Mouse (Mus musculus) MEL (cell line): ENCODE results near the gene Gm20708. TPM values are rescaled to one million over a fixed set of nuclear protein-coding genes. Genes with fewer than 3 reads are reported as not detected.

Source experiments
- DNase-seq: peaks from one replicate; pipeline ENCODE4 v3.0.0; 2011; ENCODE audit warnings: low read depth, low spot score
- H3K27ac ChIP-seq: 2 replicates; pipeline ENCODE4 v1.5.1; 2012; ENCODE audit warnings: low read depth, mild to moderate bottlenecking, control low read depth, low read length, moderate library complexity; ENCODE audit not compliant: control insufficient read depth
- H3K27me3 ChIP-seq, 2 experiments: fragments of 150-350 bp in 1 of 2; sonication (generic) in 1 of 2; 2 replicates each; pipeline ENCODE4 v1.6.1; 2012; ENCODE audit warnings: low read length in 2 of 2, mild to moderate bottlenecking in 2 of 2, improper control_type of control experiment in 1 of 2, moderate library complexity in 1 of 2; ENCODE audit not compliant: insufficient read depth in 2 of 2, control insufficient read depth in 1 of 2
- H3K36me3 ChIP-seq, 2 experiments: 2 replicates each; pipeline ENCODE4 v1.6.1; 2012 to 2014; ENCODE audit warnings: low read length in 2 of 2, improper control_type of control experiment in 1 of 2, inconsistent platforms in 1 of 2, mild to moderate bottlenecking in 1 of 2; ENCODE audit not compliant: insufficient read depth in 2 of 2, control insufficient read depth in 1 of 2
- H3K4me1 ChIP-seq, 2 experiments: fragments of 150-350 bp in 1 of 2; sonication (generic) in 1 of 2; 2 replicates each; pipeline ENCODE4 v1.6.1; 2012; ENCODE audit warnings: low read length in 2 of 2, improper control_type of control experiment in 1 of 2, mild to moderate bottlenecking in 1 of 2; ENCODE audit not compliant: insufficient read depth in 2 of 2, control insufficient read depth in 1 of 2
- H3K4me3 ChIP-seq, 2 experiments: fragments of 150-350 bp in 1 of 2; sonication (generic) in 1 of 2; 2 replicates each; pipeline ENCODE4 v1.5.1; 2012; ENCODE audit warnings: low read depth in 2 of 2, low read length in 2 of 2, mild to moderate bottlenecking in 2 of 2, moderate library complexity in 2 of 2, control low read depth in 1 of 2, improper control_type of control experiment in 1 of 2; ENCODE audit not compliant: control insufficient read depth in 1 of 2, insufficient read depth in 1 of 2
- H3K79me2 ChIP-seq: 2 replicates; pipeline ENCODE4 v1.6.1; 2012; ENCODE audit warnings: mild to moderate bottlenecking, low read length, moderate library complexity; ENCODE audit not compliant: control insufficient read depth, poor library complexity, insufficient read depth
- H3K9ac ChIP-seq: 2 replicates; pipeline ENCODE4 v1.6.1; 2012; ENCODE audit warnings: low read depth, mild to moderate bottlenecking, control low read depth, low read length, moderate library complexity; ENCODE audit not compliant: control insufficient read depth, poor library complexity, severe bottlenecking
- H3K9me3 ChIP-seq: fragments of 150-350 bp; sonication (generic); replicated peaks from 2 replicates; pipeline ENCODE4 v1.6.1; 2012; ENCODE audit warnings: mild to moderate bottlenecking, low read length, improper control_type of control experiment, moderate library complexity; ENCODE audit not compliant: insufficient read depth
- CHD2 ChIP-seq: IDR thresholded peaks from 2 replicates; pipeline ENCODE4 v1.6.1; 2011; ENCODE audit warnings: low read length, improper control_type of control experiment
- ELF1 ChIP-seq: IDR thresholded peaks from 2 replicates; pipeline ENCODE4 v1.6.1; 2014; ENCODE audit warnings: low read depth, mild to moderate bottlenecking, inconsistent platforms, low read length, improper control_type of control experiment, moderate library complexity
- EP300 ChIP-seq, 2 experiments: IDR thresholded peaks; 2 replicates each; pipeline ENCODE4 v1.6.1; 2011; ENCODE audit warnings: improper control_type of control experiment in 2 of 2, low read length in 2 of 2, low read depth in 1 of 2, mild to moderate bottlenecking in 1 of 2
- GABPA ChIP-seq: IDR thresholded peaks from 2 replicates; pipeline ENCODE4 v1.6.1; 2012; ENCODE audit warnings: low read depth, mild to moderate bottlenecking, inconsistent platforms, low read length, improper control_type of control experiment, moderate library complexity
- GATA1 ChIP-seq: IDR thresholded peaks from 2 replicates; pipeline ENCODE4 v1.6.1; 2011; ENCODE audit warnings: low read depth, low read length, improper control_type of control experiment
- MAFK ChIP-seq: IDR thresholded peaks from 2 replicates; pipeline ENCODE4 v1.6.1; 2011; ENCODE audit warnings: low read depth, mild to moderate bottlenecking, low read length, improper control_type of control experiment, borderline replicate concordance
- MEF2A ChIP-seq: IDR thresholded peaks from 2 replicates; pipeline ENCODE4 v1.6.1; 2014; ENCODE audit warnings: low read depth, mild to moderate bottlenecking, inconsistent platforms, low read length, improper control_type of control experiment; ENCODE audit not compliant: poor library complexity, insufficient replicate concordance, severe bottlenecking; ENCODE audit errors: extremely low read depth
- MXI1 ChIP-seq: IDR thresholded peaks from 2 replicates; pipeline ENCODE4 v1.6.1; 2011; ENCODE audit warnings: mild to moderate bottlenecking, low read depth, low read length, improper control_type of control experiment
- MYB ChIP-seq: IDR thresholded peaks from 2 replicates; pipeline ENCODE4 v1.6.1; 2011; ENCODE audit warnings: mild to moderate bottlenecking, low read depth, low read length, improper control_type of control experiment
- MYC ChIP-seq: IDR thresholded peaks from 2 replicates; pipeline ENCODE4 v1.6.1; 2011; ENCODE audit warnings: low read depth, mild to moderate bottlenecking, low read length, improper control_type of control experiment, moderate library complexity
- NELFE ChIP-seq: IDR thresholded peaks from 2 replicates; pipeline ENCODE4 v1.6.1; 2011; ENCODE audit warnings: low read depth, low read length, improper control_type of control experiment
- POLR2AphosphoS5 ChIP-seq: IDR thresholded peaks from 2 replicates; pipeline ENCODE4 v1.6.1; 2012; ENCODE audit warnings: low read depth, borderline replicate concordance, mild to moderate bottlenecking, inconsistent platforms, low read length, moderate library complexity, mixed read lengths
- RAD21 ChIP-seq: IDR thresholded peaks from 2 replicates; pipeline ENCODE4 v1.6.1; 2011; ENCODE audit warnings: mild to moderate bottlenecking, low read depth, low read length, improper control_type of control experiment
- TBP ChIP-seq: IDR thresholded peaks from 2 replicates; pipeline ENCODE4 v1.8.0; 2011; ENCODE audit warnings: low read depth, low read length, improper control_type of control experiment
- UBTF ChIP-seq: IDR thresholded peaks from 2 replicates; pipeline ENCODE4 v1.6.1; 2012; ENCODE audit warnings: low read depth, mild to moderate bottlenecking, inconsistent platforms, low read length, improper control_type of control experiment, moderate library complexity, borderline replicate concordance; ENCODE audit not compliant: insufficient read depth
- USF1 ChIP-seq: IDR thresholded peaks from 2 replicates; pipeline ENCODE4 v1.6.1; 2014; ENCODE audit warnings: low read depth, mild to moderate bottlenecking, inconsistent platforms, low read length, improper control_type of control experiment, moderate library complexity
- ZC3H11A ChIP-seq: IDR thresholded peaks from 2 replicates; pipeline ENCODE4 v1.6.1; 2012; ENCODE audit warnings: low read depth, mild to moderate bottlenecking, inconsistent platforms, low read length, improper control_type of control experiment
- ZKSCAN1 ChIP-seq: IDR thresholded peaks from 2 replicates; pipeline ENCODE4 v1.6.1; 2012; ENCODE audit warnings: low read depth, mild to moderate bottlenecking, inconsistent platforms, low read length, improper control_type of control experiment, moderate library complexity
- ZMIZ1 ChIP-seq: IDR thresholded peaks from 2 replicates; pipeline ENCODE4 v1.6.1; 2012; ENCODE audit warnings: low read depth, mild to moderate bottlenecking, inconsistent platforms, low read length, improper control_type of control experiment, moderate library complexity
- polyA plus RNA-seq, 2 experiments: library from polyadenylated mRNA; stranded (reverse) in 1 of 2; unstranded in 1 of 2; fragments of >175 nt in 1 of 2; fragments of >200 nt in 1 of 2; gene quantifications; 2 replicates each; pipeline versions ENCODE4 v1.2.1 to v1.2.4; 2012; ENCODE audit warnings: low replicate concordance in 2 of 2, low read depth in 1 of 2; ENCODE audit not compliant: insufficient read length in 2 of 2, insufficient read depth in 1 of 2, missing spikeins in 1 of 2
- total RNA-seq: library from RNA; depleted of rRNA; stranded (reverse); fragments of 300-350 nt; gene quantifications from 2 replicates; pipeline ENCODE4 v1.2.3, GENCODE M21; 2012

Gene Gm20708
- total and polyA plus RNA-seq, 3 experiments, result 0.70 to 0.85 TPM; not detected in 1

DNA sequence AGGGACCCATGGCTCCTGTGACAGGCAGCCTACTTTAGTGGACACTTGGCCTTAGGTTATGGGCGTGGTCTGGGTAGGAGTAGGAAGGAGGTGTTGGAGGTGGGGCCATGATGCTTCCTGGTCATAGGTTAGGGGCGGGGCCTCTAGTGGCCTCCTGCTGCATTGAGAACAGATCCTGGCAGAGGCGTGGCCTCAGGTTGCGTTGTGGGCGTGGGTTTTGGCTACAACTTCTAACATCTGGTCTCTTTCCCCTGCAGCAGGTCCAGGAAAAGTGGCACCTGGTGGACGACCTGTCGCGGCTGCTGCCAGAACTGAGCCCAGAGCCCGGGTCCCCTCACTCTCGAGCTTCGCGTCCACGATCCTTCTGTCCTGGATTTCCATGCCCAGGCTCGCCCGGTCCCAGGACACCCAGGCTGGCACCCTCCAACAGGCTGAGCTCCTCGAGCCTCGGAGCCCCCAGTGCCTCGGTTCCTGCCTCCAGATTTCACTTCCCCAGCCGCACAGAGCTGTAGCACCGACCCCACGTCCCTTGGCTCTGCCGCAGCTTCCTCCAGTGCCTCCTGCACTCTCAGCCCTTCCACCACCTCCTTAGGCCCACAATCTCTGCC lies 17.1 kb upstream of the Gm20708 start:
- DNase-seq, result no peak
- H3K4me1 ChIP-seq, result peaks cover 2 to 6% of the 10 kb centered on the region in 2 experiments; a peak in 2 of 4 replicates
- H3K27ac ChIP-seq, result no peak overlapping the region

DNA sequence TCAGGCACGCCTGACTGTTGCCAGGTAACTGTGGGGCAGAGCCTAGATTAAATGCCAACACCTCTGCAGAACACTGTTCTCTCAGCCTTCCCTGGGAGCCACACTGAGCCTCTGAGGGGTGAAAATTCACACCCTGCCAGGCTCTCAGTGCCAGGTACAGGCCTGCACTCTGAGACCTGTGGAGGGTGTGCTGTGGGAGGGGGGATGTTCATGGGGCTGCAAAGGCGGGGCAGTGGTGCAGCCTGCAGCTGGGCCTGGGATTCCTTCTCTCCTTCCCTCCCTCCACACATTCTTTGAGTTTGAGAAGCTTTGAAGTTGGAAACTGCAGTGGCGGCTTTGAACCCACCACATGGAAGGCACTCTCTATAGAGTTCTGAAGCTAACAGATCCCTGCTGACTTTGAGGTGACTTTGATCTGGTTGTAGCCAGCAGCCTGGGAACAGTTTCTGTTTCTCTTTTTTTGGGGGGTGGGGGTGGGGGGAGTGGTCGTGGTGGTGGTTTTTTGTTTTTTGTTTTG lies 15.4 kb upstream of the Gm20708 start:
- Histone ChIP-seq H3K4me3 (no peak overlapping the region), H3K27ac (no peak overlapping the region), H3K27me3 (no peaks in the 10 kb centered on the region), H3K4me1 (peaks cover 10 to 23% of the 10 kb centered on the region in 2 experiments), H3K79me2 (no peaks in the 10 kb centered on the region), H3K36me3 (peaks cover 0 to 17% of the 10 kb centered on the region in 2 experiments; a peak in 2 of 4 replicates), H3K9ac (no peak overlapping the region), H3K9me3 (no peaks in the 10 kb centered on the region)
- TF ChIP-seq EP300 (IDR thresholded peaks at IDR 0.05; ENCODE audit: low read depth in 1 of 2, low read length in 2 of 2) (no peak), ZMIZ1 (no peak), MAFK (no peak), TBP (no peak), MXI1 (no peak), MYC (no peak)
- DNase-seq, result no peak

More for the DNA sequence above, 17.1 kb upstream of the Gm20708 start:
- Histone ChIP-seq H3K9ac (no peak overlapping the region), H3K36me3 (peaks cover 0 to 5% of the 10 kb centered on the region in 2 experiments; a peak in 2 of 4 replicates), H3K4me3 (no peak overlapping the region), H3K9me3 (no peaks in the 10 kb centered on the region), H3K27me3 (no peaks in the 10 kb centered on the region), H3K79me2 (no peaks in the 10 kb centered on the region)
- TF ChIP-seq ZMIZ1 (no peak), ELF1 (no peak), GATA1 (no peak), MYB (no peak), CHD2 (no peak), MYC (no peak), MEF2A (no peak), GABPA (no peak), UBTF (no peak), USF1 (no peak), MXI1 (no peak), NELFE (no peak), TBP (no peak), ZC3H11A (no peak), POLR2AphosphoS5 (no peak), ZKSCAN1 (no peak), RAD21 (no peak)
